Mouse (Mus musculus) urinary bladder, adult 2 months (tissue): Measurements from ENCODE around the gene Kirrel2. TPM values are rescaled to one million over a fixed set of nuclear protein-coding genes. Genes with fewer than 3 reads are reported as not detected.

Source experiments
- DNase-seq: peaks from one replicate; pipeline ENCODE4 v3.0.0; 2022; ENCODE audit warnings: low spot score
- polyA plus RNA-seq: library from polyadenylated mRNA; depleted of rRNA; stranded (reverse); fragments of >200 nt; gene quantifications from 2 replicates; pipeline ENCODE4 v1.2.3, GENCODE M21; 2012; rRNA removed

Kirrel2 gene
- polyA plus RNA-seq, 1 experiment: not detected

- DNase-seq: no peak
These were observed 43.9 kb downstream of the Kirrel2 start, which contains the start of gene Tyrobp for GRCm38 (mm10) chr7:30413596-30413995. TSS of gene Tyrobp (plus strand) at chr7:30413760.

- no peak for DNase-seq
These were observed 44.7 kb downstream of the Kirrel2 start for GRCm38 (mm10) chr7:30412735-30413147.

DNA sequence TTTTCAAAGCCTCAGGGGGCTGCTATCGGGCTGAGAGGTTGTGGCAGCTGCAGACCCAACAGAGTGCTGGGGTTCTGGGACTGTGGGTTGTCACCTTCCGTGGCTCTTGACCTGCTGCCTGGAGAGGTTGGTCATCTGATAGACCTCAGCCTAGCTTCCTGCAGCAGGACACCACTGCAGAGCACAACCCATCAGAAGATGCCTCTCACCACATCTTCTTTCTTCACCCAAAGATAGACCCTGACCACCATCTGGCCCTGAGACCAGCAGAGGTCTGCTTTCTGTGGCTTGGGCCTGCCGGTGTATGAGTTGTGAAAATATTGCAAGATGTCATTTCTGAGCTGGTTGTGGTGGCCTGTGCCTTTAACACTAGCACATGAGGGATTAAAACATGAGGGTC lies 46.5 kb downstream of the Kirrel2 start:
- DNase-seq: no peak

- no peak for DNase-seq
These were observed 47.7 kb downstream of the Kirrel2 start for GRCm38 (mm10) chr7:30409789-30410188.

GRCm38 (mm10) chr7:30408639-30409038 lies 48.9 kb downstream of the Kirrel2 start:
- DNase-seq: no peak

DNA sequence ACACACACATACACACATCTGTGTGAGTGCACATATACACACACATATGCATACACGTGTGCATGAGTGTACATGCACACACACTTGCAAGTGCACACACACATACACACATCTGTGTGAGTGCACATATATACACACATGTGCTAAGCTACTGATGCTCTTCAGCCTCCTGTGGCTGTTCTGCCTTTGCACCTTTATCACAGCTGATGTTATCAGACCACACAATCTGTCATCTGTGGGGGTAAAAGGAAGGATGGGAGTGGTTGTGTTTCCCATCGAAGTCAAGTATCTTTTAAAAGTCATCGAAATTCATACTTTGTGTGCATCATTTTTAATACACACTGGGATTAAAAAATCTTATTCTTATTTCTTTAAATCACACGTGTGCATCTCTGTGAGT lies 55.1 kb downstream of the Kirrel2 start:
- no peak for DNase-seq

GRCm38 (mm10) chr7:30399671-30400070 lies 57.8 kb downstream of the Kirrel2 start:
- no peak for DNase-seq

Other genes starting within 250 kb of the Kirrel2 start
- gene Polr2i, start 225.7 kb downstream of the Kirrel2 start, polyA plus RNA-seq: 107 and 140 TPM in 2 replicates
- 84.3 and 84.5 TPM in 2 replicates for gene Tbcb, start 225.4 kb downstream of the Kirrel2 start, polyA plus RNA-seq
- 0.31 TPM in 1 of 2 replicates, not detected in the other for gene Ovol3, start 222.0 kb downstream of the Kirrel2 start, polyA plus RNA-seq
- gene Thap8, start 177.6 kb downstream of the Kirrel2 start, polyA plus RNA-seq: 0.18 and 0.36 TPM in 2 replicates
- 10.2 and 11.4 TPM in 2 replicates for gene Wdr62, start 177.3 kb downstream of the Kirrel2 start, polyA plus RNA-seq
- 23.7 and 47.9 TPM in 2 replicates for gene Clip3, start 166.0 kb downstream of the Kirrel2 start, polyA plus RNA-seq
- gene Alkbh6, start 149.0 kb downstream of the Kirrel2 start, polyA plus RNA-seq: 68.0 and 80.2 TPM in 2 replicates
- gene Syne4, start 142.9 kb downstream of the Kirrel2 start, polyA plus RNA-seq: 5.4 and 9.1 TPM in 2 replicates
- 0.57 and 0.72 TPM in 2 replicates for gene E130208F15Rik, start 135.9 kb downstream of the Kirrel2 start, polyA plus RNA-seq
- 12.8 and 15.4 TPM in 2 replicates for gene Sdhaf1, start 133.8 kb downstream of the Kirrel2 start, polyA plus RNA-seq
- 7.9 and 11.9 TPM in 2 replicates for gene Lrfn3, start 94.9 kb downstream of the Kirrel2 start, polyA plus RNA-seq
- 85.1 and 117 TPM in 2 replicates for gene Tyrobp, start 43.9 kb downstream of the Kirrel2 start, polyA plus RNA-seq
- gene Hcst, start 37.8 kb downstream of the Kirrel2 start, polyA plus RNA-seq: 3.3 and 3.8 TPM in 2 replicates
- 1.8 and 2.0 TPM in 2 replicates for gene Nfkbid, start 36.0 kb downstream of the Kirrel2 start, polyA plus RNA-seq
- 4.2 and 4.5 TPM in 2 replicates for gene Aplp1, start 12.2 kb downstream of the Kirrel2 start, polyA plus RNA-seq
- gene Nphs1, start 625 bp upstream of the Kirrel2 start, polyA plus RNA-seq: not detected in 2 replicates
- not detected in 2 replicates for gene Prodh2, start 35.9 kb upstream of the Kirrel2 start, polyA plus RNA-seq
- 6.9 and 7.7 TPM in 2 replicates for gene Arhgap33, start 77.4 kb upstream of the Kirrel2 start, polyA plus RNA-seq
- gene Hspb6, start 94.5 kb upstream of the Kirrel2 start, polyA plus RNA-seq: 342 and 444 TPM in 2 replicates
- 11.0 and 12.0 TPM in 2 replicates for gene Proser3, start 94.6 kb upstream of the Kirrel2 start, polyA plus RNA-seq
- 33.8 and 36.5 TPM in 2 replicates for gene Lin37, start 102.1 kb upstream of the Kirrel2 start, polyA plus RNA-seq
- 69.1 and 74.1 TPM in 2 replicates for gene U2af1l4, start 105.6 kb upstream of the Kirrel2 start, polyA plus RNA-seq
- gene Gm49396, start 105.7 kb upstream of the Kirrel2 start, polyA plus RNA-seq: 2.8 and 5.1 TPM in 2 replicates
- gene Psenen, start 105.9 kb upstream of the Kirrel2 start, polyA plus RNA-seq: 151 and 174 TPM in 2 replicates
- gene Igflr1, start 107.7 kb upstream of the Kirrel2 start, polyA plus RNA-seq: 3.6 and 4.9 TPM in 2 replicates
- 38.3 and 40.2 TPM in 2 replicates for gene Kmt2b, start 131.0 kb upstream of the Kirrel2 start, polyA plus RNA-seq
- gene Zbtb32, start 141.2 kb upstream of the Kirrel2 start, polyA plus RNA-seq: 1.8 and 2.4 TPM in 2 replicates
- gene Upk1a, start 155.2 kb upstream of the Kirrel2 start, polyA plus RNA-seq: 2,098 and 2,832 TPM in 2 replicates
- 703 and 875 TPM in 2 replicates for gene Cox6b1, start 168.5 kb upstream of the Kirrel2 start, polyA plus RNA-seq
- gene Etv2, start 178.2 kb upstream of the Kirrel2 start, polyA plus RNA-seq: not detected in 2 replicates
- gene Rbm42, start 192.6 kb upstream of the Kirrel2 start, polyA plus RNA-seq: 58.5 and 64.1 TPM in 2 replicates
- 9.4 and 13.2 TPM in 2 replicates for gene Haus5, start 207.3 kb upstream of the Kirrel2 start, polyA plus RNA-seq
- gene Pmis2, start 213.9 kb upstream of the Kirrel2 start, polyA plus RNA-seq: not detected in 2 replicates
- gene 2200002J24Rik, start 241.2 kb upstream of the Kirrel2 start, polyA plus RNA-seq: not detected in 2 replicates